Mouse (Mus musculus): ENCODE measurements around the gene Ceacam1.
"Not testable (repeated sequence)": the region's sequence is repeated elsewhere in the genome, so short reads cannot be mapped to it uniquely, and the experiment has no call there.

Gene Ceacam1

DNA sequence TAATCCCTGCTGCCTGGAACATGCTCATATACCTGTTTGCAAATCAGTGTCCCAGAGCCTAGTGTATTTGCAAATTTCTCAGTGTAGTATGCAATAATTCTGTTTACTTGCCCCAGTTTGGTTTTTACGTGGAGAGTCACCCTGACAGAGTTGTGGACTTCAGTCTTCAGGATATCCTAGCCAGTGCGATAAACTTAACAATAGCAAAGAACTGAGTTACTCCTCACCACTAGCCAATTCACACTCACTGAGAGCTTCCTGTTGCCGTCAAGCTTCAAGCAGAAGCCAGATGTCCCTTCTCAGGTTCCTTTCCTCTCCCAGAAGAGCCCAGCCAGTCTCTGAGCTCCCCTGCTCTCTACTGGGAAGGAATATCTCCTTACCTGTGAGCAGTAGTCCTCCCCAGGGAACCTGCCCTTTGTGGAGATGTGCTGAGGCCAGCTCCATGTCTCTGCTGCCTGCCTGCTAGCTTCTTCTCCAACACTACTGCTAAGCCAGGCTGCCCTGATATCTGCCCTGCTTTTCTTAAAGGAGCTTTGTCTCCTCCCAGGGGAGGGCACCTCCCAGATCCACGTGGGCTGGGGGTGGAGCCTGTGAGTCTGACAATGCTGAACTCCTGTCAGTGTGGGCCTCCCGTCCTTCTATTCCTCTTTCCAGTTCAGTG lies at the start of gene Ceacam1:
Ceacam1 (minus strand) TSS at position 513 of the 661 bp plus-strand sequence.
- DNase-seq, result not testable (repeated sequence)

GRCm38 (mm10) chr7:25516070-25516777 lies 38.8 kb upstream of the Ceacam1 start:
- DNase-seq, result not testable (repeated sequence)

DNA sequence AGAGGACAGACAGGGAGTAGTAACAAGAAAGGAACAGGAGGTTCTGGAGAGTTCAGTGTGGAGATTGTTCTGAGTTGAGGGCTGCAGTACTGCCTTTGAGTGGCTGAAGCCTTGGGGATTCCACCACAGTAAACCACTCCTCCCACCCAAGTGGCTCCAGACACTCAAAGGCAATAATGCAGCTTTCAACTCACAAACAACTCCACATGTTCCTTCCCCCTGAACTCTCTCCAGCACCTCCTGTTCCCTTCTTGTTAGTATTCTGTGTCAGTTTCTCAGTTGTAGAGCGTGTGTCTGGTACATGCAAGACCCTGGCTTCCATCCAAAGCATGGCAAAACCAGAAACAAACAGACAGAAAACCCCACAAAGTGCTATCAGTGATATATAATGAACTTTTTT lies 38.3 kb upstream of the Ceacam1 start:
- DNase-seq, result not testable (repeated sequence)

DNA sequence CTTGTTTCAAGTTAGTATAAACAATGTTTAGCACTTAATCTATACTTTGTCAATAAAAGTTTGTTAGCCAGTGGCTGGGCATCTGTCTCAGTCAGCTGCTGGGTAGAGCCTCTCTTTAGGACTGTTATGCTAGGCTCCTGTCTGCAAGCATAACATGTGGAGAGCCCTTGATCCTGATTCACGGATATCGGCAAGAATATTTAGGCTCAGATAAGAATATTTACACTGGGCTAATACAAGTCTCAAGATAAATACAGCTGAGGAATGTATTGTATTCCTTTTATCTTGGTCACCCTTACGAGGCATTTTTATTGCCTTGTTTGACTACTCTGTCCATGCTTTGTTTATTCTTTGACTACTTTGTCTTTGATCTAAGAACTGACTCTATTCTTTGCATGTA lies 32.5 kb upstream of the Ceacam1 start:
- DNase-seq, result no peak

GRCm38 (mm10) chr7:25494649-25495048 lies 17.2 kb upstream of the Ceacam1 start:
- no peak for DNase-seq

- not testable (repeated sequence) for DNase-seq
Measured at GRCm38 (mm10) chr7:25490698-25491097, 13.3 kb upstream of the Ceacam1 start.

DNA sequence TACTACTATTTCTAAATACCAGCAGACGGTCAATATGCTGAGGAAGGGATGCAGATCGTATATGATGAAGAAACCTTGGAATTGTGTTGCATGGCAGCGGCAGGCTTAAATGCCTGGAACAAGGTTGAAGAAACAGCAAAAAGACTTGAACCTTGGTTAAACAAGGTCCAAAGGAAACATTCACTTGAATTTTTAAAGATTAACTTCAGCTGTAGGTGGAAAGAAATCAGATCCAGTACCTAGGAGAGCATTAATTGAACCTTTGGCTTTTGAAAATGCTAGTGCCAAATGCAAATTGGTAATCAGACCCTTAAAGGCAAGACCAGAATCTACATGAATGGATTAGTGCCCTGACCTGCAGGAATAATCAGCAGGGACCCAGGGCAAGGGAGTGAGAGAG lies 12.0 kb upstream of the Ceacam1 start:
- DNase-seq, result not testable (repeated sequence)

DNA sequence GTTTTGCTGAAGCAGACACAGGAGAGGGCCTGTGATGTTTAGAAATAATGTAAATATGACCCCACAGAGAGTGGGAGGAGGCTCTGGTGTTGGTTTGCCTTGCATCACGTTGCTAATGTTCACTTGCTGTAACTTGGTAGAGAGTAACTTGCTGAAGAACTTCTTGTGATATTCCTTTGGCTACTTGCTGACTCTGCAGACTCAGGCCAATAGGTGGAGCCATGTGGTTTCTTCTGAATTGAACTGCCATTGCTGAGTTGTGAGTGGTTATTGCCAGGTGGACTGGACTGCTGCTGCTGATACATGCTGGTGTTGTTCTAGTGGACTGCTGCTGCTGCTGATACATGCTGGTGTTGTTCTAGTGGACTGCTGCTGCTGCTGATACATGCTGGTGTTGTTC lies 8.8 kb upstream of the Ceacam1 start:
- no peak for DNase-seq

DNA sequence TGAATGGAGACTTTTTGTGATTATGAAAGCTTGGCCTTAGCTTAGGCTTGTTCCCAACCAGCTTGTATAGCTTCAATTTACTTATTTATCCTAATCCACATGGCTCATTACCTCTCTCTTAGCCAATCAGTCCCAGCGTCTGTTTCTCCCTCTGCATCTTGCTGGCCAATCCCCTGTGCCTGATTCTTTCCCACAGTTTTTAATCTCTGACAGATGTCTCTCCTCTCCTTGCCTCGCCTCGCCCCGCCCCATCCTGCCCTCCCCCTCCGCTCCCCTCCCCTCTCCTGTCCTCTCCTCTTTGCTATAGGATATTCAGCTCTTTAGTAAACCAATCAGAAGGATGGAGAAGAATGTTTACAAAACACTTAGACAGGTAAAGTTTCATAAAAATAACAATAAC lies 7.7 kb upstream of the Ceacam1 start:
- DNase-seq, result no peak

- no peak for DNase-seq
Measured at GRCm38 (mm10) chr7:25483133-25483735, 5.8 kb upstream of the Ceacam1 start.

GRCm38 (mm10) chr7:25480791-25481190 lies 3.4 kb upstream of the Ceacam1 start:
- DNase-seq, result not testable (repeated sequence)

GRCm38 (mm10) chr7:25479440-25479839 lies 2.0 kb upstream of the Ceacam1 start:
- DNase-seq, result peak; percentile 8

DNA sequence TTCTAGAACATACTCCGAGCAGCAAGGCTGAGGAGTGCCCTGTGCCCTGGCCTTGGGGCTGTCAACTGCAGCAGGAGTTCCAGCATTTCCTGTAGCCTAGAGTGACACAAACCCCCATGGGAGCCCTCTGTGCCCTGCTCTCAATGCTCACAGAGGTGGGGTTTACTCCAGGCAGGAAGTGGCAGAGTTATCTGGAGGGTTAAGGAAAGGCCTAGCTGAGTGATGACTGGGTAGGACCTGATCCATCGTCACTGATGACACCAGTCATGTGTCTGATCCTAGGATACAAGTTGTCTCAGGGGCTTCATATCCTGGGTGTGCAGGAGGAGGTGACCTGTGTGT lies 320 bp upstream of the Ceacam1 start:
- DNase-seq, result not testable (repeated sequence)

DNA sequence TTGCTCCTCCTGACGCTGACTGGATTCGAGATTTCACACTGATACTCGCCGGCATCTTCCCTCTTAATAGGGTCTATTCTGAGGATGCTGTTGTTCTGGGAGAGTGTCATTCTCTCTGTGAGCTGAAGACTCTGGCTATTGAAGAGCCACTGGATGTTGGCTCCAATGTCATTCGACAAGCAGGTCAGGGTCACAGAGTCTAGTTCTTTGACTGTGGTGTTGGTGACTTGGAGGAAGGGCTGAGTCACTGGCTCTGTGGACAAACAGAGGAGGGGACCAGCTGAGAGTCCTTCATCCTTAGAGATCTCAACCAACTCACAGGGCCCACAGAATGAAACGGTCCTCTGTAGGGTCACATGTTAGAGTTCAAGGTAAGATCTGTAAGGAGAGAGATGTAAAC lies 5.6 kb downstream of the Ceacam1 start:
- DNase-seq, result not testable (repeated sequence)

GRCm38 (mm10) chr7:25465586-25465985 lies 11.8 kb downstream of the Ceacam1 start:
- DNase-seq, result not testable (repeated sequence)

DNA sequence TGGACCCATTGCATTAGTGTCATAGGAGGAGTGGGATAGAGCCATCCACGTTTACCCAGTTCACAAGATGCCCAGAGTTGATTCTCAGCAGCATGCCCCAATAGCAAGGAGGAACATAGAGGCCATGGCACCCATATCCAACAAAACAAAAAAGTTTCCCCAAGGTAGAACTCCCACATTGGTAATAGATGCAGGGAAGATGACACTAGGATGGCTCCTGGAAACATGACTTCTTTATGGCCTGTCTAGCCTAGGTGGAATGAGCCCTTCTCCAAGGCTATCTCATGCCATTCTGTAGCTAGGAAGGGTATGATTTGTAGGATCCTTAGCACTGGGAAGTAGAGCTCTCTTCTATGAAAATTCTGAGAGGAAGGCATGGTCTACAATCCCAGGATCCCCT lies 12.4 kb downstream of the Ceacam1 start:
- no peak for DNase-seq

DNA sequence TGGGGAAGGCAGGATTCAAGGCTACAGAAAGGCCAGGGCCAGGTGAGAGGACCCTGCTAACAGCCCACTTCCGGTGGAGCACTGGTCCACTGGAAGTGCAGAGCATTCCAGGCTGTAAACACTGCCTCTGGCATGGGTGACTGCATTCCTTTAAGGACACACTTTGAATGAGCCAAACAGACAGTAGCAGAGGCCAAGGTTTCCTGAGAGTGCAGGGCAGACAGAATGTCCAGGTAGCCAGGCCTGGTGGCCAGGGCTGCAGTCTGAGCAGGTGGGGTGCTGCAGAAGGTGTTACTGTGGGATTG lies 15.4 kb downstream of the Ceacam1 start:
- not testable (repeated sequence) for DNase-seq

DNA sequence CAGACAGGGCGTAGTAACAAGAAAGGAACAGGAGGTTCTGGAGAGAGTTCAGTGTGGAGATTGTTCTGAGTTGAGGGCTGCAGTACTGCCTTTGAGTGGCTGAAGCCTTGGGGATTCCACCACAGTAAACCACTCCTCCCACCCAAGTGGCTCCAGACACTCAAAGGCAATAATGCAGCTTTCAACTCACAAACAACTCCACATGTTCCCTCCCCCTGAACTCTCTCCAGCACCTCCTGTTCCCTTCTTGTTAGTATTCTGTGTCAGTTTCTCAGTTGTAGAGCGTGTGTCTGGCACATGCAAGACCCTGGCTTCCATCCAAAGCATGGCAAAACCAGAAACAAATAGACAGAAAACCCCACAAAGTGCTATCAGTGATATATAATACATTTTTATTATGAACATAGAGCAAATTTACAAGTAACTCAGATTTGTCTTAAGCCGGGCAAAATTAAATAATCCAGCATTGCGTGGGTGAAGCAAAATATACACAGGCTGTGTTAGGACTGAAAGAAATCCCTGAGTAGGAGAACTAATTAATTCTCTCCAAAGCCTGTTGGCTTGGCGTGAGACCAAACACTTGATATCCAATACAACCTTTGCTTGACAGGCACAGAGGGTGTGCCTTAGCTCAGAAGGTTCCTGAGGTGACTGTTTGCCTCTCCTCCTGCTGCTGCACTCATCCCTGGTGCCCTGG lies 15.9 kb downstream of the Ceacam1 start:
- peak; percentile 8 for DNase-seq

GRCm38 (mm10) chr7:25452103-25452502 lies 25.3 kb downstream of the Ceacam1 start:
- DNase-seq, result no peak

- no peak for DNase-seq
Measured at GRCm38 (mm10) chr7:25449913-25450890, 27.2 kb downstream of the Ceacam1 start.

DNA sequence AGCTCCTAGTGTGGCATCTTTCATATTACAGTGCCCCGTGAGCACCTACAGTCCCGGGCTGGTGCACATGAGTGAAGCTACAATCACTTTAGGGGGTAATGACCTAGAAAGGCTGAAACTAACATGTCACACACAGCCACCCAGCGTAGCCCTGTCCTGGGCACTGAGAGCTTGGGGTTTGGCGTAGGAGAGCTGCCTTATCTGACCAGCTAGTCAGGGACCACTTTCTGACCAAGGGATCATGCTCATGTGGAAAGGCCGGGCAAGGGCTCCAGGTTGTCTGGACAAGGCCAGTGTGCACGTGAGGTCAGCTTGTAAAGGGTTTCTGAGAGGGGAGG lies 36.6 kb downstream of the Ceacam1 start:
- no peak for DNase-seq

- DNase-seq, result no peak
Measured at GRCm38 (mm10) chr7:25439978-25440815, 37.2 kb downstream of the Ceacam1 start.

Data from cerebellum, adult 11 months (tissue).